Mouse (Mus musculus) lung, adult 2 months (tissue): ENCODE measurements at regions not wholly inside any gene's neighbourhood (a gene's known extent, or its start where the extent isn't known, plus 50 kb on each side); places are given as distances from the start of the nearest gene placed in this dataset.

Source experiments
- CTCF ChIP-seq: fragments of 200-500 bp; IDR thresholded peaks from 2 replicates; pipeline ENCODE4 v1.5.1; 2011; ENCODE audit warnings: mild to moderate bottlenecking, low read length, control low read depth; ENCODE audit not compliant: insufficient read depth
- POLR2A ChIP-seq: fragments of 200-500 bp; IDR thresholded peaks from 2 replicates; pipeline ENCODE4 v1.6.1; 2011; ENCODE audit warnings: low read depth, mild to moderate bottlenecking, control low read depth, low read length, borderline replicate concordance; ENCODE audit errors: extremely low read depth

DNA sequence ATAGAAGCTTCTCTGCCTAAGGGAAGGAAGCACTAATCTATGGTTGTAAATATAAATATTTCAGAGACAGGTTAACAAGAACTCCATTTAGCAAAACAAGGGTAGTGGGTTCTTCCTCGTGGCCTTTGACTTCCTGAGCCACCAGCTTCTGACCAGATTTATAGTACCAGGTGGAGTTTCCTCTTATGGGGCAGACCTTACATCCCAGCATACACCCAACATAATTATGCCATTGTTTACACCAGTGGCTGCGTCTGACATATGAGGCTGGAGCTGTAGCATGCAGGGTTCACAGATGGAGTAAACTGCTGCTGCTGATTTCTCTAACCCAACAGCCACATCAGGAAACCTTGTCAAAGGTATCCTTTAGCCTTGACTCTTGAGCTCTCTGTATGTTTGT lies 75.5 kb downstream of the Trib2 start:
- TF ChIP-seq CTCF: no peak
- TF ChIP-seq POLR2A: no peak
